Mouse (Mus musculus): Measurements from ENCODE around the gene Pcnt.

Pcnt gene

DNA sequence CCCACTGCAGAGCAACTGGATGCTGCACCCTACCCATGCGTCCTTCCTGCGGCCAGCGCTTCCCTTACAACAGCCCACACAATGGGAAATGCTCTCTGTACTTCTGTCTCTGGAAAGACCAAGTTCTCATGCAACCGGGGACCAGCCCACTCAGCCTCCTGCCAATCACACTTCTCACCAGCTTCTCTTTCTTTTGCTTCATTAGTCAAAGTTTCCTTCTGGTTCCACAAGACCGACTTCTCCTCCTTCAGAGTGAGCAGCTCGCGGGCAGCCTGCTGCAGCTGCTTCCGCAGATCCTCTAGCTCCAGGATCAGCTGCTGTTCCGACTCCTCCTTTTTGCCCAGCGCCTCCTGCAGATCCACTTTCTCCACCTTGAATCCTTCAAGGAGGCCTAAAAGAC lies 34.1 kb downstream of the Pcnt start:
- DNase-seq (ENCODE audit: low spot score in 2 of 2), result no peak

DNA sequence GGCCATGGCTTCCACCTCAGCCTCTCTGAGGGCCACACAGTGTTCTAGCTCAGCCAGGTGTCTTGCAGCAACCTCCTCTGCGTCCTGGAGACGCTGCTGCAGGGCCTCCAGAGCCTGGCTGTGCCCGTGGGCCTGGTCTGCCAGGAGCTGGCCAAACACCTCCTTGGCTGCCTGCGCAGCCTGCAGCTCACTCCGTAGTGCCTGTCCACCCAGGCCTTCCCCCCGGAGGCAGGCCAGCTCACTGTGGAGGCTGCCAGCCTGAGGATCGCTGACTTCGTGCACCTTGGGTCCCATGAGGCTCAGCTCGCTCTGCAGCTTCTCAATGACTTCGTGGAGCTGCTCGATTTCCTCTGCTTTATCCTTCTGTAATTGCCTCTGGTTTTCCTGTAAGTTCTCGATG lies 50.0 kb downstream of the Pcnt start:
- no peak for DNase-seq (ENCODE audit: low spot score in 2 of 2)

DNA sequence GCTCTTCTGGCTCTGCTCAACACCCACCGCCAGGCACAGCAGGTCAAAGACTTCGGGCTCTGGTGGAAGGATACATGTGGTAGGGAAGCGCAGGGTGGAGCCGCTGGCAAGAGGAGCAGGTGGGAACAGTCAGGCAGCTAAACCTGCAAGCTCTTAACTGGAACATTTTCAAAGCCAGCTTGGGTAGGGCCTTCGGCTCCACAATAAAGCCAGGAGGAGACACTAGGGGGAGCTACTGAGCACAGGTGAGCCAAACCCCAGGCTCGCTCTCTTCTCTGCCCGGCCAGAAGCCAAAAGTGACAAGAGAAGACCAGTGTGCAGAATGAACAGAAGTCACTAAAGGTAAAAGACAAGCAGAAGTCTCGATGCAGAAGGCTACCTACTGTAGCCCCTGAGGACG lies 50.8 kb downstream of the Pcnt start:
- DNase-seq (ENCODE audit: low spot score in 2 of 2), result peak in 1 of 2 experiments; percentile 25

DNA sequence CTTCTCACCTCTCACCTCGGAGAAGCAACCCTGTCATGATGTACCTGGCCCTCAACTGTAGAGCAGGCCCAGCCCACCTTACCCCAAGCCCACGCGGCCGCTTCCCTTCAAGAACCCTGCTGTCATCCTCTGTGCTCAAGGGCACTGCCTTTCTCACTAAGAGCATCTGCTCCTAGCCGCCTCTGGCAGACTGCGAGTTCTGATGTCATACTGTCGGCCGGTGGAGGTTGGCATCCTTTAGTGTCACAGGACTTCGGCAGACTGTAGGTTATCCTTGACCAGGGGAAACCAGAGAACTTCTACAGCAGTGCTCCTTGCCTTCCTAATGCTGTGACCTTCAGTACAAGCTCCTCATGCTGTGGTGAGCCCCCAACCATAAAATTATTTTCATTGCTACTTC lies 51.4 kb downstream of the Pcnt start:
- no peak for DNase-seq (ENCODE audit: low spot score in 2 of 2)

DNA sequence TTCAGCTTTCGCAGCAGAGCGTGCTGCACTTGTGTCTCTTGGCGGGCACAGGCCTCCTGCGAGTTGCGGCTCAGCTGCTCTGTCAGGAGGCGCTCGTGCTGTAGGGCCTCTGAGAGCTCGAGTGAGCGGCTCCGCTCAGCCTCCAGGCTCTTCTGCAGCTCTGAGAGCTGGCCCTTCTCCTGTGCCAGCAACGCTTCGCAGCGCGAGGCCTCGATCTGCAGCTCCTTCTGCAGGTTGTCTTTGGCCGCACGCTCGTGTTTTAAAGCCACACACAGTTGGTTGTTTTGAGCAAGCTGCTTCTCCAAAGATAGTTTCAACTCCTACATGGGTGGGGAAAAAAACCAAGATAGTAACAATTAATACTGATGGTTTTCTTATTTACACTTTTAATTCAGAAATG lies 67.6 kb downstream of the Pcnt start:
- DNase-seq (ENCODE audit: low spot score in 2 of 2), result no peak

DNA sequence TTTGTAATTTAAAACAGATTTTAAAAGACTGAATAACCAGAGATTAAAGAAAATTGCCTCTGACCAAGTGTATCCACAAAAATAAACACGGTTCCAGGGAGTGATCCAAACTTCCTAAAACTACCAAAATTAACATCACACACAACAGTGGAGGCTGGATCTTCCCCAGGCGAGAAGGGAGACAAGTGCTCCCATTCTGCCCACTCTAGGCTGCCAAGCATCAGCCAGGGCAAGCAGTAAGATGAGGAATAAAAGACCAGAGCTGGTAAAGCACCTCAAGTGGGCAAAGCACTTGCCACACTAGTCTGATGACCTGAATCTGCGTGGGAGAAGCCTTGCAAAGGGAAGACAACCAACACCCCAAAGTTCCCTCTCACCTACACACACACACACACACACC lies 70.8 kb downstream of the Pcnt start:
- peak; percentile 27 to 34 for DNase-seq (ENCODE audit: low spot score in 2 of 2)

DNA sequence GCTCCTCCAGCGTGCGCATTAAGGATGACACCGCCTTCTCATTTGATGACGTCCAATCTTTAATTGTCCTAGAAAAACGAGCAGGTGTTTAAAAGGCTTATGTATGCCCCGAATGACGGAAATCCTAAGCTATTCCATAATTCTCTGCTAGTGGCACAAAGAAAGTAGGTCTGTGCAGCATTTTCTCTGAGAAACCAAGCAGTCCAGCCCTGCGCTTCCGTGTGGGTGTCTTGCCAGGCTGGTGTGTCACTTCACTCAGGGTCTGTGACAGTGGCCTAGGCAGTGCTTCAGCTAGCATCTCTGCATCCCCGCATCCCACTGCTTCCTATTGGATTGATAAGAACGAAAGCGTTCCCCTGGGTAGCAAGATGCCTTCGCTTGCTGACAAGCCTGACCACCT lies 73.8 kb downstream of the Pcnt start:
- peak; percentile 48 to 62 for DNase-seq (ENCODE audit: low spot score in 2 of 2)

DNA sequence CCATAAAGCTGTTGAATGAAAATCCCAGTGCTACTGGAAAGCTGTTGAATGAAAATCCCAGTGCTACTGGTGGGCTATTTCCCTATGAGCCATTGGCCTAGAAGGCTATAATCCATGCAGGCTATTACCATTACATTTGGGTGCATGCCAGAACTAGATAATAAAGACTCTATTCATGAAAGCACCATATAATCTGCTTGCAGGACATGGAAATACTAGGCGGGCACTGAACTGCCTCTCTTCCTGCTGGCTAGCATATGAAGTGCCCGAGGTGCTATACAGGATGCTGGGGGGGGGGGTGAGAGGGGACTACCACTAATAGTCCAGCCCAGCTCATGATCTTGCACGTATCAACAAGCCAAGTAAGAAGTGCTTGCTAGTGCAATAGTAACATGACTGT lies 79.4 kb downstream of the Pcnt start:
- no peak for DNase-seq (ENCODE audit: low spot score in 2 of 2)

DNA sequence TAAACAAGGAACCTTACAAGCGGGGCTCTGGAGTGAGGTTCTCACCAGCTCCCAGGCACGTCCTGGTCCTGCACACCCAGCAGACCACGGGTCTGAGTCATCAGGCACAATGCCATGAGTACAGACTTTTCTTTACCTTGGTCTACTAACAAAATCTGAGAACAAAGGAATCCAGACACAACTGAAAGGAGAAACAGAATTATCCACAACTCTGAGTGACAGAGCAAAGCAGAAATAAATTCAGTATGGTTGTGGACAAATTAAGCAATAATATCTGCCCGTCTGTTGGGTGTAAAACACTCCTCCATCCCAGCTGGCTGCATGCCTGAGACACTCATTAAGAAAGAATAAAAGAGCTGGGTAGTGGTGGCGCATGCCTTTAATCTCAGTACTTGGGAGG lies 84.1 kb downstream of the Pcnt start:
- DNase-seq (ENCODE audit: low spot score in 2 of 2), result peak; percentile 47 to 62

DNA sequence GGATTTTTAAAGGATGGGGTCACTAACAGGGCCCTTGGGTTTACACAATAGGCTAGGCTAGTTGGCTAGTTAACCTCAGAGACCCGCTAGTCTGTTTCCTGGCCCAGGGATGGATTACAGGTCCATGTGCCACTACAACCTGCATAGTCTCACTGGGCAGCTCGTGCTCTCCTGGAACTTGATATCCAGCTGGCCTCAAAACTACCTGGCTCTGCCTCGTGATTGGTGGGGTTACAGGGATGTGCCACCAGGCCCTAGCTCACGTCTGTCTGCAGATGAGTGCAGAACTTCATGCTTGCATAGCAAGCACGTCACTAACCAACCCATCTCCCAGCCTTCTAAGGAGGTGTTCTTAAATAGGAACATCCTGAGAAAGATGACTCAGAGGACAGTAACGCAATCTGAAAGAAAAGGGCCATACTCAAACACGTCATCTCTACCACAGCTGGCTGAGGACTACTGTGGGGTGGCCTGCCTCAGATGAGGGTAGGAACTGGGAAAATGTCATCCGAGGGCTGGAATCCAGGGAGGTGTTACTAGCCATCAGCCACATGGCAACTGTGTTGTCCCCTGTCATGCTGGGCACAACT lies 85.2 kb downstream of the Pcnt start:
- DNase-seq (ENCODE audit: low spot score in 2 of 2), result peak in 1 of 2 experiments; percentile 27

DNA sequence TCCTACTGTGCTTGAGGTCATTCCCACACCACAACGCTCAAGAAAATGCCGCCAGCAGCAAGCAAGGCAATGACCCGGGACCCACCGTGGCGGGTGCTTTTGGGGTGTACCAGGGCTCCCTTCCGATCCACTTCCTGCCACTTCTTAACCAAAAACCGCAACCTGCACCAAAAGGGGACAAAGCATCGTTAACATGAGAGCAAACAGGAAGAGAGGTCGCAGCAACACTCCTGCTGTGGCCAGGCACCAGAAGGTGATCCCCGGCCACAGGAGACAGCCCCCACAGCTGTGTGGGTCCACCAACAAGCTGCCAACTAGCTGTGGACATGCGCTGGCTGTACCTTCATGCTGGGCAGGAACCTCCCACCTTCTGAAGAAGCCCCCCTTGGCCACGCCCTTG lies 87.6 kb downstream of the Pcnt start:
- no peak for DNase-seq (ENCODE audit: low spot score in 2 of 2)

DNA sequence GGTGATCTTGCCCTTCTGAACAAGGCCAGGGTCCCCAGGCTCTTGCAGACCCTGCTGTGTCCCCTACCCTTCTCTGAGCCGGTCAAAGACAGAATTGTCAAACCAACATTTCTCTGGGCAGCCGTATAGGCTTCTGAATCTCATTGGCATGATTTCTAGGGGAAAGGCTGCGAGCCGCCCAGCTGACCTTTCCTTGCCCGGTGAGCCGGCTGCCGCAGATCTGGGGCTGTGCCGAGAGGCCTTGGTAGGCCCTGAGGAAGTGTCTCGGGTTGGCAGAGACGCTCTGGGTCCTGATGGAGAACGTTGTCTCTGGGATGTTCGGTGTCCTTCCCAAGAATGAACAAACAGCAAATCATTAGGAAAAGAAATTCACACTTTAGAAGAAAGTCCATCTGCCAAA lies 88.6 kb downstream of the Pcnt start:
- no peak for DNase-seq (ENCODE audit: low spot score in 2 of 2)

DNA sequence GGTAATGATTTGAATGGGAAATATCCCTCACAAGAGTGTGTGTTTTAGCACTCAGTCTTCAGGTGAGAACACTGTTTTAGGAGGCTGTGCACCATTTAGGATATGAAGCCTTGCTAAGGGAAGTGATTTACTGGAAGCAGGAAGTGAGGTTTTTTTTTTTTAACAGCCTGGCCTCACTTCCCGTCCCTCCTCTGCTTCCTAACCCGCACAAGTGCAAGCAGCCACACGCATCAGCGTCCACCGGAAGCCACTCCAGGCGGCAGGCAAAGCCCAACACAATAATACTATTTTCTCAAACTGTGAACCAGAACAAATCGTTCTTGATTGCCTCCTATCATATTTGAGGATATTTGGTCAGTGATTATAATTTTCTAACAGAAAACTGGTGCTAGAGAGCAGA lies 90.6 kb downstream of the Pcnt start:
- DNase-seq (ENCODE audit: low spot score in 2 of 2), result no peak

DNA sequence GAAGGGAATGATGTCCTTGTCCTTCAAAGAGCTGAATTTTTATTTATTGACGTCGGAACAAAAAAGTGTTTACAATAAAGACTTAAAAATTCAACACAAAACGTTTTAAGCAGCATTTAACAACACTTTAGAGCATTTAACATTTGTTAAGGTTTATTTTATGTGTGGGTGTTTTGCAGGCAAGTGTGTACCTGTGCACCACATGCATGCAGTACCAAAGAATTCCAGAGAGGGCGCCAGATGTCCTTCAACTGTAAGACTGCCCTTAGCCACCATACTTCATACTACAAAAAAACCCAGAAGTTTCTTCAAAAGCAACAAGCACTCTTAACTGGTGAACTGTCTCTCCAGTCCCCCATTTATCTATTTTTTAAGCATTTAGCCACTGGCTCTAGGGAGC lies 96.0 kb downstream of the Pcnt start:
- DNase-seq (ENCODE audit: low spot score in 2 of 2), result peak; percentile 54 to 55

DNA sequence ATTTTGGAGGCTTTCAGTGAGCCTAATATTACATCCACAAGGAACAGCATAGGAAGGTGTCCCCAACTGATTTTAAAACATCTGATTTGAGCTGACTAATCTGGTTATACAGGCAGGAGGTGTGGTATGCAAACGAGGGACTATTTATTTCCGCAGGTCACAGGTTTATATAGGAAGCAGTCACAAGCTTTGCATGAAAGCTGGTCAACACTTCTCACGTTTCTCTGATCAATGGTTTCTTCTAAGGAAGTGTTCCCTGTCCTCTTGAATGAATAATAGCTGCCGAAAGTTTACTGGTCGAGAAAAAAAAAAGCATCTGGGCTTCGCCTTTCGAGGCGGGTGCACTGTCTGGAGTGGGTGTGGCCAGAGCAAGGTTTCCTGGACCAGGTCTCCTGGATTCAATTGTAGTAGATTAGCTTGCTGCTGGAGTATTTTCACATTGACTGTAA lies 96.5 kb downstream of the Pcnt start:
- DNase-seq (ENCODE audit: low spot score in 2 of 2), result no peak

DNA sequence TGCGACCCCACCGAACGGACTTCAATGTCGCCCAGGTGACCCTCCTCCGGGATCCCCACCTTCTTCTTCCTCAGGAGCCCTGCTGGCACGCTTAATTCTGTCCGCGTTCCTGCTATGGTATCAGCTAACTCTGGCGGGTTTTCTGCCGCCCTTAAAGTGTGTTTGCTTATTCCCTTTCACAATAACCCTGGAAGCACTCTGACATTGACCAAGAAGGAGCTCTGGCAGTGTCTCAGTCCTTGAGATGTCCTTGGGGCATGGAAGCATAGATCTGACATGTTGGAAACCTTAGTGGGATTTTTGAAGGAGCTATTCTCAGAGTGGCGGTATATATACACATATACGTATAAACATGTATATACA lies 97.1 kb downstream of the Pcnt start:
- DNase-seq (ENCODE audit: low spot score in 2 of 2), result no peak

DNA sequence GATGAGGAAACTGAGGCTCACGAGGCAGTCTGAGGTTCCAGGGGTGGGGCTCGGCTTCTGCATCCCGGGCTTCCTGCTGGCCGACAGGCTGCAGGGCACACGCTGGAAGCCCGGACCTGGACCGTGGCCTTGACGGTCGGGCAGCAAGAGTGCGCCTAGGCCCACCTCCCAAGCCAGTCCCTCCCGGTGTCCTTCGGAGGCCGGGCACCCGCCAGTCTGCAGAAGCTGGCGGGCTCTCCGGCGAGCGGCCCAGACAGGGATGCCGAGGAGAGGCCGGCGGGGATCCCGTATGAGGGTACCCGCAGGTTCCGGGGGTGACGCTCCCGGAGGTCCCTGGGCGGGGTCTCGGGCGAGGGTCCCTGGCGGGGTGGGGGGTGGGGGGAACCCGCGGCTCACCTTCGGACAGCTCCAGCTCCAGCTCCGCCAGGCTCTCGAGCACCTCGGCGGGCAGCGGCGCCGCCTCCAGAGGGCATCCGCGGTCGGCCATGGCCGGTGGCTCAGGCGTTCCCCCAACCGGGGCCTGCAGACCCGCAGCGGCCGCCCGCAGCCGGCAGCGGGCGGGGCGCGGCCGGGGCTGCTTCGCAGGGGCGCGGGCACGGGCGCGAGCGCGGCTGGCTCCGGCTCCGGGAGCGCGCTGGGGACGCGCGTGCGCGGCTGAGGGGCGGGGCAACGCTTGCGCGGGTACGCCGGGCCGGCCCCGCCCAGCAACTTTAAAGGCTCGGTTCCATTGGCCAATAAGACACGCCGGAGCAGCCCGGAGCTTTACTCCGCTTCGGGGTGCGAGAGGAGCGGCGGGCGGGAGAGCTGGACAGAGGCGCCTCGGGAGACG lies 97.7 kb downstream of the Pcnt start, which contains the start of gene Dip2a:
TSS of gene Dip2a (minus strand) at position 581 of the 829 bp plus-strand sequence.
- DNase-seq (ENCODE audit: low spot score in 2 of 2), result peak; percentile 90 to 97

DNA sequence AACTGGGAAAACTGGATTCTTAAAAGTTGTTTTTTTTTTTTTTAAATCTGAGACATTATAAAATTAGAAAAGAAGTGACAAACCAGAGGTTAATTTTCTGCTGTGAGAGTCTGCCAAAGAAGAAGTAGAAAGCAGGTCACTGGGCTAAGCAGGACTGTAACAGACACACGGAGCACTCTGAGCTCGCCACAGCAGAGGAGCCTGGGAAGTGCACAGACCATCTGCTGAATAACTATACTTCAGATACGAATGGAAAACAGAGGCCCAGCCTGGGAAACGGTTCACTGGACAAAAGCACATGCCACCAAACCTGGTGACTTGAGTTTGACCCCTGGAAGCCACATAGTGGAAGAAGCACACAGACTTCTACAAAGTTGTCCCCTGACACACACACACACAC lies 108.2 kb downstream of the Pcnt start:
- no peak for DNase-seq (ENCODE audit: low spot score in 2 of 2)

DNA sequence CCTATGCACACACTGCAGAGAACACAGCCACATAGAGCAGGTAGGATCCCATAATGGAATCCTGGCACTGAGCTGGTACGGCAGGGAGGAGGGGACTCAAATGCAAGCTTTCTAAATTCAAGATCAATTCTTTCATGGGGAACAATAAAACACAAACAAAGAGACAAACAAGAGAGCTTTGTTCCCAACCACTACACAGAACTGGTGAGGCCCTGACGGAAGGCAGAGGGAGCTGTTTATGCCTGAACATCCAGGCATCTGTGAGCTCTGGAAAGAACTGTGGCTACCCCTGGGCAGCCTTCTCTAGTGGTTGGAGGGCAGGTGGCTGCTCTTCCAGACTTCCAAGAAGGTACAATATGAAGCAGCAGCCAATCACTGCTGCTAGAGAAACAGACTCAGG lies 110.5 kb downstream of the Pcnt start:
- no peak for DNase-seq (ENCODE audit: low spot score in 2 of 2)

DNA sequence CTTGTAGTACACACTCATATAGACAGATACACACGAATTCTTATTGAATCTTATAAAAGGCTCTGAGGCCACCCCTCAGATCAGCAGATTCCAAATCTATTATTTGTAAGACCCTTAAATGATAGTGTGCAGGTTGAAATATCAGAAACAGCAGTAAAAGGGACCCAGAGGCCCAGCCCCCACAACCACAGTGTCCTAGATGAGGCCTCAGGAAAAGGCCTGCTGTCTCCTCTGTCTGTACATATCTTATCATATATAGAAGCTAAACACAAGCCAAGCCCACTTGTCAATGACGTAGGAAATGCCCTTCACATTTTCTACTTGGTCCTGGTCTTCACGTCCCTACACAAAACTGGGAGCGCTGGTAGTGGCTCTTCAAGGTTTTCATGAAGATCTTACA lies 113.5 kb downstream of the Pcnt start:
- no peak for DNase-seq (ENCODE audit: low spot score in 2 of 2)

DNA sequence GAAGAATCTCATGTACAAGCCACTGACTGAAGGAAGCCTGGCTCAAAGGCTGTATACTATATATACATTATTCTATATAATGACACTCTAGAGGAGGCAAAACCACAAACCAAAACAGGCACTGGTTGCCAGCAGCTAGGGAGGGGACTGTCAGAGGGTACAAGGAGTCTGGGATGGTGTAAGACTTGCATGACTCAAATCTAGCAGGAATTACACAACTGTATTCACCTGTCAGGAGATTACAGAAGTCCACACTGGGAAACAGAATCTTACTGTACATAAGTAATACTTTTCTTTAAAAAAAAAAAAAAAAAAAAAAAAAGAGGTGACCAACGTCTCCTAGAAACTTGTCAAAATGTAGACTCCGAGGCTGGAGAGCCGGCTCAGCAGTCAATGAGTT lies 114.0 kb downstream of the Pcnt start:
- no peak for DNase-seq (ENCODE audit: low spot score in 2 of 2)

DNA sequence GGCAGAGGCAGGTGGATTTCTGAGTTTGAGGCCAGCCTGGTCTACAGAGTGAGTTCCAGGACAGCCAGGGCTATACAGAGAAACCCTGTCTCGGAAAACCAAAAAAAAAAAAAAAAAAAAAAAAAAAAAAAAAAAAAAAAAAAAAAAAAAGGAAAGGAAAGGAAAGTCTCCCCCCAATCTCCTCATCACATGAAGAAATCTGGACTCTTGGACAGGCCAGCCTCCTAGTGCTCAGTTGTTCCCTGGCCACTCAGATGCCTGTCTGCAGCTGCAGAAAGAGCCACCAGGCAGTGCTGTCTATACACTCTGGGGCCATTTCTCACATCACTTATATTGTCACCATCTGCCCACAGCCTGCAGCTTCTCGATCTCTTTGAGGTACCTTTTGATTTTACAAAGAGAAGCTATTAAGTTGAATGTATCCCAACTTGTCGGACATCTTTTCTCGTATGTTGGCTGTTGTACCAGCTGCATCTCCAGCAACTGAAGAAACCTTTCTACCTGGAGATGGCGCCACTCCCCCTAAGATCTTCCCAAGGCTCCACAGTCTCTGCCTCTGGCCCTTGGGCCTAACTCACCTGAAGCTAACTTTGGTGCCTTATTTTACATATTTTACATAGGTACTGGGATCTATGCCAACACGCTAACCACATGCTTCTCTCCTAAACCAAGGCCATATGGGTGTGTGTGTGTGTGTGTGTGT lies 116.1 kb downstream of the Pcnt start:
- DNase-seq (ENCODE audit: low spot score in 2 of 2), result peak; percentile 43 to 53

DNA sequence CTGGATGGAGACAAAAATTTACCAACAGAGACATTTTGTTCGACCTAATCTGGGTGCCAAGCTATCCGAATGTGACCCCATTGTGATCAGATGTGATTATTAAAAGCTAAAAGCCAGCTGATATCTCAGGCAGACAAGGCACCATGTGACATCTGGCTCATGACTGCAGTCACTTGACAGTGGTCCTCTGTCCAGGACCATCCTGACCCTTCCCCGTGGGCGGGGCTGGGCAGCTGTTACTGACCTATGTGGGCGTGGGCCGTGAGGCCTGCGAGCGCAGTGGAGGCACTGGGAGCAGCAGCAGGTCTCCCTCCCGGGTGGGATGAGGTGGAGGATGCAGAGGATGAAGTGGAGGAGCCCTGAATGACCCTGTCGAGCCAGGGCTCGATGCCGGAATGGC lies 125.0 kb downstream of the Pcnt start:
- no peak for DNase-seq (ENCODE audit: low spot score in 2 of 2)

Measured in right cerebral cortex, adult 2 months (tissue).